Mouse (Mus musculus) erythroblast, adult 5-6 weeks (primary cell): Measurements from ENCODE around the gene Tbcd. TPM values are rescaled to one million over a fixed set of nuclear protein-coding genes. Genes with fewer than 3 reads are reported as not detected.

Source experiments
- ATAC-seq: replicated peaks from 2 replicates; pipeline ENCODE4 v1.8.0; 2016; ENCODE audit warnings: moderate number of reproducible peaks, mild to moderate bottlenecking, moderate TSS enrichment, inconsistent platforms; ENCODE audit not compliant: poor library complexity, low FRiP score, severe bottlenecking
- total RNA-seq, 2 experiments: library from RNA; stranded (forward) in 1 of 2; stranded (reverse) in 1 of 2; fragments of 150-400 nt in 1 of 2; fragments of 200-764, 138-1000 nt in 1 of 2; gene quantifications; 2 replicates each; pipeline versions ENCODE4 v1.2.3 to v1.2.4; 2015 to 2017; ENCODE audit warnings: low replicate concordance in 2 of 2

Tbcd gene
- total RNA-seq, 2 experiments from 2014 or later = 76.7 to 91.8 TPM

DNA sequence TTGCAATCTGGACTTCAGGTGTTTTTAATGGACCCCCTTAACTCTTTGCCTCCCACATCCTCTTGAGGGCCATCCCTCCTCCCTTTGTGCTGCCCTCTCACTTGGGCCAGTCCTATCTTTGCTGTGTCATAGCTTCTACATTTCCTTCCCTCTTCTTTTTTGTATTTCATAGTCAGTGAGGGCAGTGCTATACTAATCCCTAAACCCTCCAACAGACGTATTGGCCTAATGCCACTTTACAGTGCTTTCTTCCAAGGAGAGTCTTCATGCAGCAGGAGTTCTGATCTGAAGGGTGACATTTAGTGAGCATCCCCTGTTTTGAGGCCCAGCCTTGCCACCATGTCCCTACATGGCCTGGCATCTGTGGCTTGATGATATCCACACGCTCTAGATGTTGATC lies 69.0 kb downstream of the Tbcd start:
- 0 out of 2 replicates have a peak, but pooled peaks have one; percentile 27 for ATAC-seq

DNA sequence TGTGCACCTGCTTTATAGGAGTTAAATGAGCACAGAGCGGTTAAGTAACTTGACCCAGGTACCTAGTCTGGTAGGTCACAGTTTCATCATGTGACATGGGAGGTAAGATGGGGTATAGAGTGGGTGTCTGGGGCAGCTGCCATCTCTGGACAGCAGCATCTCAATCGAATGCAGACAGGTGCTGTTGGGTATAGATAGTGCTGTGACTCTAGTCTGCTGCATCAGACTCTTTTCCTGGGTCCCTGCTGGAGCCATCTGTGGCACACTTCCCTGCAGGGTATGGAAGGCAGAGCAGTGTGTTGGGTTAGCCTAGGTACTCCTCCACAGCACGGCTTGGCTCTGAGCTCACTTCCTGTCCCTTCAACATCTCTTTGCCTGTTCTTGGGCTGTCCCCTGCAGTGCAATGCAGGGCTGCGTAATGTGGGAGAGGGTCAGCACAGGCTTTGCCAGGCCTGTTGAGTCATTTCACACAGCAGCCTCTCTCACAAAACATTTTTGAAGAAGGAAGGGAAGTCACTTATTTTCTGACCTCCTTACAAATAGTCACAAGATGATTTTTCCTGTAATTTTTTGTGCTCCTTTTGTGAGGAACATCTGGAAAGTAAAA lies 70.5 kb downstream of the Tbcd start:
- ATAC-seq = peak; percentile 4; the same call in 1 of the 2 replicates

DNA sequence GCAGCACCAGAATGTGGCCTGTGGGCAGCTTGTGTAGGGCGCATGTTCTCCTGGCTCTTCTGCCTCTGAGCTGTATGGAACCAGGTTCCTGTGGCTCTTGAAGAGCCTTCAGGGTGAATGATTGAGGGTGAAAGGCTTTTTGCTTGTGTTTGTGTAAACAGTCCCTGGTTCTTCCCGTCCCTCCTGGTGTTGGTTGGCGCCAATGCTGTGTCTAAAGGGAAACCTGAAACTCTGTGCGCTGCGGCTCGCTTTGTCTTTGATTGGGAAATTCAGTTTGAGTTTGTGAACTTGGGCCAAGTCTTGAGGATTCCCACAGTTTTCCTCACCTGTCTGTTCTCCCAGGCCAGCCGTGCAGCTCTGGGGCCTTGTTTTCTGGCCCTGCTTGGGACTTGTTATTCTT lies 72.4 kb downstream of the Tbcd start:
- ATAC-seq = no peak

DNA sequence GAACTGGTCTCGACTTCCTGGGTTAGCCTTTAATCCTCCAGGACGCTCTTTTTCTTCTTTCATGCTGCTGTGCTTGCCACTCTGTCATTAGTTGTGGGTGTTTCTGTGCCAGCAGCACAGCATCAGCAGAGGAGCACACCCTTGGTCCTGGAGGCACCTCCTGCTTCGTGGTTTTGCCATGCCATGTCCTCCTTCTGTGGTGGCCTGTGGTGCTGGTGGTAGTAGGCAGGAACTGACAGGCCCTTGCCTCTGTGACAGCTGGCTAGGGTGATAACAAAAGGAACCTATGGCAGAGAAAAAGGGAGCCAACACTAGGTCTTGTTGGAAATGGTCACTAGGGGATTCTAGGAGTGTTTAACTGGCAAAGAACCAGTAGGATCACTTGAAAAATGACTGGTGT lies 78.0 kb downstream of the Tbcd start:
- peak; percentile 50 for ATAC-seq

DNA sequence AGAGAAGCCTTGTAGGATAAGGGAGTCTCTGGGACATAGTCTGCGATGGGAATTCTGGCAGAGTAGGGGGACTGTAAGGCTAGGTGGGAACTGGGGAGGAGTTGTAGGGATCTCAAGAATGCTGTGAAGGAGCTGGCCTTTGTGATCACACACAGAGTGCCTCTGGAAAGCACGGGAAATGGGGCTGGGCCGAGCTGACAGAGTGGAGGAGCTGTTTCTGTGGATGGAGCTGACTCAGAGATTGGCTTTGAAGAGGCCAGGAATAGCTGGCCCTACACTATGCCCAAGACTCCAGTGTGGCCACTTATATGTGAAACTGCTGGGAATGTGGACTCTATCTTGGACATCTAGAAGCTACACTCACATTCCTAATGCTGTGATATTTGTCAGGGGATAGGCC lies 84.8 kb downstream of the Tbcd start:
- no peak for ATAC-seq

DNA sequence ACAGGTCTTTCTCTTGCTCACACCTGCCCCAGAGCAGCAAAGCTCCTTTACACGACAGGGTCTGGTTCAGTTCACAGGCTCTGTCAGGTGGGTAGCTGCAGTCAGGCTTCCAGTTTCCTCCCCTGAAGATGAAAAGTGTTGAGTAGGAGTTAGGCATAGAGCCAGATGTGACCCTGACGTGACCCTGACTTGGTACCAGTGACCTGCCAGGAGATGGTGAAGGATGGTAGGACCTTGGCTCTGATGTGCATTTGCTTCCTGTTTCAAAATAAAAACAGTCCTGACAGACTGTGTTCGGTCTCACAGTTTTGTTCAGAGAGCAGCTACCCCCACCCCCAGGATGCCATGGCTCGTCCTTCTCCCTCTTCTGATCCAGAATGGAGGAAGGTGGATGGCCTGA lies 90.7 kb downstream of the Tbcd start:
- ATAC-seq = no peak

DNA sequence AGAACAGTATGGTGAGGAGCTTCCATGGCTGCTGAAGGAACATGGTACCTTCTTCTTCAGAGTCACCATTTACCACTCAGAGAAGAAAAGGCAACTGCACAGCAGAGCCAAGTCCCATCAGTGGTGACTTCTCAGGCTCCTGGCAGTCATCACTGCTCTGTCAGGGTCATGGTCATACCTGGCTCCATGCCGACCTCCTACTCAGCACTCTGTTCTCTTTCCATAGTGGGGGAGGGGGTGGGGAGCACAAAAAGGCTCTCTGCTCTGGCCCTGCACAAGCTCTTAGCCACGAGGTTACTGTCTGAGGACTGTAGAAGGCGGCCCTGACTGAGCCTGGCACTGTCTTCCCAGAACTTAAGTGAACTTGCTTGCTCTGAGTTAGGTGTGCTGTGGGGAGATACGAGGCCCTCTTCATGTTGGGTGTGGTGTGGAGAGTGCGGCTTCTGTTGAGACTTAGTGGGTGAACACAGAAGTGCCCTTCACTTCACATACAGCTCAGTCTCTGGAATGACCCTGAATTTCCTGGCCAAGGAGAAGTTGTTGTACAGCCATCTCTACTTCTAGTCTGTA lies 91.6 kb downstream of the Tbcd start:
- peak; percentile 76 for ATAC-seq

DNA sequence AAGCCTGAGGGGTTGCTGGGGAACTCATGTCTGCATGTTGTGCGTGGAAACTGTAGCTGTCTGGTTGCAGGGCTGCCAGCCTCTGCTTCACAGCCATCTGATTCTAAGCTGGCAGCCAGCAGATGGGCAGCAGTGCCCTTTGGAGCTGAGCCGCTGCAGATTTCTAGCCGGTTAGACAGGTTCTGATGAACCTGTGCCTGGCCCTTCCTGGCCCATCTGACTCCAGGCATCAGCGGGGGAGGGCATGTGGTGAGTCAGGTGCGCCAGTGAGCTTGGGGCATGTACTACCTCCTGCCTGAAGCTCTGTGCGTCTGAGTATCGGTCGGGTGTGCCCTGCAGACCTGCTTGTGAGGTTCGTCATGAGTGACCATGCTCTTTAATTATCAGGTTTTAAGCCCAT lies 92.2 kb downstream of the Tbcd start:
- ATAC-seq = peak; percentile 26

DNA sequence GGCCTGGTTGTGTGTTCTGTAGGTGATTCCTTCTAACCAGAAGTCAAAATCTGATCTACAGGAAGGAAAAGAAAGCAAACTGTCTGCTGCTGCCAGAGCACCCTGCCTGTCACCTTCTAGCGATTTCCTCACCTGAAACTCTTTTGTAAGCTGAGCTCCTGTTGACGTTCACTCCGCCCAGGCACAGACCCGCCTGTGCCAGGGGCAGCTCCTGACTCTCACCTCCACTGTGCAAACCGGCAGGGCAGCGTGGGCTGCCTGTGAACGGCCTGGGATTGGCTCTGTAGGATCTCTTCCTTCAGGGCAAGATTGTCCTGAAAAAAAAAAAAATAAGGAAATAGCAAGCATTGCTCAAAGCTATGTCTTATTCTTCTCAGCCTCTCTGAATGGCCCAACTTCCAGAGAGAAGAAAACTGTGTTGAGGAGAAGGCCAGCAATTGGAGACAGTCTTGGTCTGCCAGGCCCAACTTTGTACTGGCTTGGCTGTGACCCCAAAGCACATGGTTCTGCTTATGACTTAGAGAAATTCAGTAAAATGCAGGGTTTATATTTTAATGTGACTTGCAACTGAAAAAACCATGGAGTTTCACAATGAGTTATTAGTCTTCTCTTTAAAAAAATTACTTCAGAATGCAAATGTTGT lies 93.1 kb downstream of the Tbcd start:
- ATAC-seq = no peak

DNA sequence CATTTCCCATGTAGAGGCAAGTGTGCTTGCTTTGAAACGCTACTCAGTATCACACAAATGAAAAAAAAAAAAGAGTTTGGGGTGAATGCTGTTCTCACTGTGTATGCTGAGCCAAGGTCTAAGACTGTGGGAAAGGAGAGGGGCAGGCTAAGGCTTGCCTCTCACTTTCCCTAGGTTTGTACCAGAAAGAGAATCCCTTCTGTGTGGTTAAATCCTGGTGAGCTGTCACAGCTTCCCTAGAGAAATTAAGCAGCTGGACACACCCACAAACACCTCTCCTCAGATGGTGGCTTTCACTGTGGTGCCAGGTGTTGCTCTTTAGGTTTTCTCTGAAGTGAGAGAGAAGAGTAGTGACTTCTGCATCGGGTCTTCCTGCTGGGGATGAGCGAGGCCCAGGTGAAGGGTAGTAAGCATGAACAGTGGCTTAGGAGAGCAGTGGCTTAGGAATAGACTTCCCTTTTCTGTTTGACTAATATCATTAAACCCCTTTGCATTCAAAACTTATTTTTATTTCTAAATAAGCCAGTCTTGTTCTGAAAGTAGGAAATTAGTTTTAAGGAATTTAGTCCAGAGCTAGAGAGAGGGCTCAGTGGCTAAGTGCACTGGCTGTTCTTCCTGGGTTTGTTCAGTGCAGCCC lies 93.8 kb downstream of the Tbcd start:
- ATAC-seq = no peak

DNA sequence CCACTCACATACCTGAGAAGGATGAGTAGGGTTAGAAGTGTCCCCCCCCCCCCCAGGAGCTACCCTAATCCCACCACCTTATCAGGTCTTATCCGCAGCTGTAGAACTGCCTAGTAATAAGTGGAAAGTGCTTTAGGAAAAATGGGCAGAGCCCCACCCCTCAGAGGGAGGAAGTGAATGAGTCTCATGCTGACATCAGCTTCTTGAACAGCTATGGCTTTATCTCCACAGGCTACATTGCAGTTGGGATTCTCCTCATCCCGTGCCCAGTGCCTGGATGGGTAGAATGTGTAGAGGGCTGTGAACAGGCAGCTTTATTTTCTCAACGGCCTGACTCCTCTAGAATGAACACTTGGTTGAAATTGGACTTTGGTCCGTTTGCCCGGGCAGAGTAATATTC lies 95.5 kb downstream of the Tbcd start:
- peak; percentile 23 for ATAC-seq

DNA sequence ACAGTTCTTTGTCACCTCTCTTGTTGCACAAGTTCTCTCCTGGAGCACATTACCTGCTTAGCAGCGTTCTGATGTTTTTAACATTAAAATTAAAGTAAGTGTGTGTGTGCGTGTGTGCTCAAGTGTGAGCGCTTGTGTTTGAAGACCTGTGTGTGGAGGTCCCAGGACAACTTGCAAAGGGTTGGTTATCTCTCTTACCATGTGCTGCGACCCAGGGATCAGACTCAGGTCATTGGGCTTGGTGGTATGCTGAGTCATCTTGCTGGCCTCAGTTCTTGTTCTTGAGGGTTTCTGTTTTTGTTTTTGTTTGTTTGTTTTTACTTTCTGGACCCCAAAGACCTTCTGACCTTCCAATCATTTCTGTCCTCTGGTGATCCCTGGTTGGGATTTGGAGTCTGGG lies 96.2 kb downstream of the Tbcd start:
- peak; percentile 51 for ATAC-seq

DNA sequence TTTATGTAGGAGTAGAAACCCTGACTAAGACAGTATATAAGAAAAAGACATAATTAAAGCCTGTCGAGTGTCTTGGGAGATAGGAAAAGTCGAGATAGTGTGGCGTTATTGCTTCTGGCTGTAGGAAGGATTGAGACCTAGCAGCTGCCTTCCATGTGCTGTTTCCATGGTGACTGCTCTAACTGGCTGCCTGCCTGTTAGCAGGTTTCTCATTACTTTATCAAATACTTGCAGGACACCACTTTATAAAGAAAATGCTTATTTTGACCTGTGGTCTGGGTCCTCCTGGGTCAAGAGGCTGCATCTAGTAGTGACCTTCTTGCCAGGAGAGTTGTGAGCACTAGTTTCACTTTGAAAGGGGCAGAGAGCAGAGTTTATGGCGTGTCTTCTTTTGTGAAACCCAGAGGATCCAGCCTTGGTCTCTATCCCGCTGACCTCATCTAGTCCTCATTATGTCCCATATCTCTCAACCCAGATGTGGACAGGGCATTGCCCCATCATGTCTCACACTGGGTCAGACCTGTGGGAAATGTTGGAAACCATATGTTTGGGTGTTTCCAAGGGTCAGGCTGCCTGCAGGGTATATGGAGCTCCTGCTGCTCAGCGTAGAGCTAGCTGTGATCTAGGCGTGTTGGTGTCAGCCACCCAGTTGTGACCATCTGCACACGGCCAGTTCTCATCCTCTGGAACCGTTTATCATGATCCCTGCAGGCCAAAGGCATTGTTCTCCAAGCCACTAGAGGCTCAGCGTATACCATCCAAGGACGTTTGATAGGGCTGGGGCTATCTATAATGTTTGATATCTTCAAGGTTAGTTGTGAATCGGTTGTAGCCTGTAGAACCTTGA lies 97.5 kb downstream of the Tbcd start:
- ATAC-seq = peak; percentile 63

DNA sequence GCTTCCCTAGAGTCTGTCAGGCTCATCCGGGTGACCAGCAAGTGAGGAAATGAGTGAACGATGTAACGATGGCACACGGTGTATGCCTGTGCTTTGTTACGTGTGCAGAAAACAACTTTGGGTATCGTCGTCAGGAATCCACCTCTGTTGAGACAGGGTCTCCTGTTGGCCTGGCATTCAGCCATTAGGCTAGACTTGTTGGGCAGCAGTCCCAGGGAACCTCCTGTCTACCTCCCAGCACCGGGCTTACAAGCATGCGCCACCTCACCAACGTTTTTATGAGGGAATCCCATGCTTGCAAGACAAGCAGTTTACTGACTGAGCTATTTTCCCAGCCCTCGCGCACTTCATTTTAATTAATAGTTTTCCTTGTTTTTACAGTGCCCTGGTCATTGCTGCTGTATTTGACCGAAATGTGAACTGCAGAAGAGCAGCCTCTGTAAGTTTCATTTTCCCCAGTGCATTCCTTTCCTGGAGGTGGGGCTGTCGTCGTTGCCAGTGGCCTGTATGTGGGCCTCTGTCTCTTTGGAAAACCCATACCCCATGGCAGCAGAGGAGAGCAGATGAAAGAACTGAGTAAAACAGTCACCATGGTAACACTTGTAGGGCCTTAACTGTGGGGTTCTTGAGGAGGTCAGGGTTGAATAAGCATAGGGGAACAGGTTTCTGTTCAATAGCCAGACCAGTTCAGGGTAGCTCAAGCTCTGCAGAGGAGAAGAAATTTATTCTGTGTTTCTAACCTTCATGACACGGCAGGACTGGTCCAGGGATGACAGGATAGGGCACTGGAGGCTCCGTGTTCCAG lies 98.3 kb downstream of the Tbcd start:
- no peak for ATAC-seq

DNA sequence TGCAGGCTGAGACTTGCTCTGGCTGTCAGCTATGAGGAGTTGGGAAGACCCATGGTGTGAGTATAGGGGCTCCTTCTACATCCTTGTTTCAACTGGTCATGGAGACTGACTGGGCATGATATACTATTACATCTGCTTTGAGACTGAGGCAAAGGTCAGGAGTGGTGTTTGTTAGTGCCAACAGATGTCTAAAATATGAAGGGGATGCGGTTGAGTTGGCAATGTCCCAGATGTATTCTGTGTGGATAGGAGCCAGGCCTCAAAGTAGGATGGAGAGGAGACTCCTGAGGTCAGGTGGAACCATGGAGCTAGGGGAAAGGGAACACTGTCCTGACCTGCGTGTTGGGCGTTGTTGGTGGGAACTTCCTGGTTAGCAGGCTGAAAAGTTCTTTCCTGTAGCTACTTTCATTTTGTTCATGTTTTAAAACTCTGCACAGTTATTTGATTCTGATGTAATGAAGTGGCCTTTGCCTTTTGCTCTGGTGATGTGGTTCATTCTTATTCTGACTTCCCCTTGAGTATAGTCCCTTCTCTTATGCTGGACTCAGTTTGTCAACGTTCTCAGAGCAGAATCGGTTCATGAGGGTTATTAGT lies 99.6 kb downstream of the Tbcd start:
- no peak for ATAC-seq

DNA sequence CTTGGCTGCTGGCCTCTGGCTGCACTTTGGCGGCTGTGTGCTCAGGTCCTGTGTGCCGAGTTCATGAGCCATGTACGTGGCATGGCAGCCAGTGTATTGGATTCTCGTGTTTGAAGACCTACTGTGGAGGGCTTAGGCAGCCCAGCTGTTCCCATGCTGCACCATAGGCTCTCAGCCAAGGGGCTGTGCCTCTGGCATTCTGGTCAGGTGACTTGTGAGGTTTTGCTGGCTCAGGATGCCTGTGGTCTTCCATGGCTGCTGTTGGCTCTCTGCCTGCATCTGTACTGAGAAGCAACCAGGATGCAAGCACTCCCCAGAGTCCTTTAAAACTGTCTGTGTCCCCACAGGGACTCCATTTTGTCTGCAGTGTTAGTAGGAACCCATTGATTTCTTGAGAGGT lies 100.4 kb downstream of the Tbcd start:
- ATAC-seq = 0 out of 2 replicates have a peak, but pooled peaks have one; percentile 5

DNA sequence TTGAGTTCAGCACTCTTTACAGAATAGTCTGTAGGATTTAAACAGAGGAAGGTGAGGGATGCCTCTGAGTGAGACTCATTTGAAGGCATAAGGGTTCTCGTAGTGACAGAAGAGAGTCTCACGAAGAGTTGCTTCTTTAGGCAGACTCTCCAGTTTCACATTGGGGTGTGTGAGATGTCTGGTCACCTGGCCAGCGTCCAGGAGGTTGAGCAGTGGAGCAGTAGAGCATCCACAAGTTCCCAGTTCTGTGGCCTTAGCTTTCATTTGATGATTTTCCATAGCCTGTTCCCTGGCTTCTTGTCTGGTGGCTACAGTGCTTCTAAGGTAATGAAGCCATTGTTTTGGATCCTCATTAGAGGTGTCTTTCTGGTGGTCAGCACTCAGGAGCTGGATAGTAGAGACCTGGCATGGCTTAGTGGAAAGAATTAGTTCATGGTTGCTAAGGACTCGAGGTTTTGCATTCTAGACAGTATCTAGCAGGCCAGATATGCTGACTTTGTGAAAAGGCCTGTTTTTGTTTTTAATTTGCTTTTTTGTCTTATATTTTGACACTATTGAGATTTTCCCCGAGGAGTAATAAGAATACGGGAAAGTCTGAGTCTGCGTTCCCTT lies 101.2 kb downstream of the Tbcd start:
- no peak for ATAC-seq

DNA sequence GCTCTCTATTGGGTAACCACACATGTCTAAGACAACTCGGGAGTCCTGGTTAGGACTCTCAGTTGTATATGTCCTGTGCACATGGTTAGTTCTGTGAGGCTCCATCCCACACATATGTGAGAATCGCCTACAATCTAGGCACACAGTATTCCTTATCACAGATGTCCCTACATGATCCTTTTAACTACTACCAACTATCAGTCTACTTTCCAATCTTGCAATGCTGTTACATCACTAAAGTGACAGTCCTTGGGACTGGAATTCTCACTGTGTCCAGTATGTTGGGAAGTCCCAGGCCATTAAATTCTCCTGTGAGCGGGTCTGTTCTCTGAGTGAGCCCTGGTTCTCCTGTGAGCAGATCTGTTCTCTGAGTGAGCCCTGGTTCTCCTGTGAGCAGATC lies 101.7 kb downstream of the Tbcd start:
- no peak for ATAC-seq

DNA sequence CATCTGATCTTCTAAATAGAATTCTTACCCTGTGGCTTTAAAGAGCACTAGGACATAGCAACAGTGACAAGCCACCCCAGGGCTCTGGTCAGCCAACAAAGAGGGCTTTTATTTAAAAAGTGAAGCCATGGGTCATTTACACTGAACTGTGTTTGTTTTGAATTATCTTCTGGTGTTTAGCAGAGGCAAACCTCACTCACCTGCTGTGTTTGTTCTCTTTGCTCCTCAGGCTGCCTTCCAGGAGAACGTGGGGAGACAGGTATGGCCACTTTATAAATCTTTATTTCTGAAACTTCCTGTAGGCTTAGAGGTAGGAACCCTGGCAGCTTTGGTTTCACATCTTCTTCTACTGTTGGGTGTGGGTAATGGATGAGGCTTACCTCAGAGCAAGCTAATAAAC lies 105.0 kb downstream of the Tbcd start:
- ATAC-seq = no peak
